Mouse (Mus musculus) heart, adult 11 months (tissue): ENCODE measurements around the gene Scfd2.

Experiments used
- DNase-seq: peaks from one replicate; pipeline ENCODE4 v3.0.0; 2022

The Scfd2 gene

DNA sequence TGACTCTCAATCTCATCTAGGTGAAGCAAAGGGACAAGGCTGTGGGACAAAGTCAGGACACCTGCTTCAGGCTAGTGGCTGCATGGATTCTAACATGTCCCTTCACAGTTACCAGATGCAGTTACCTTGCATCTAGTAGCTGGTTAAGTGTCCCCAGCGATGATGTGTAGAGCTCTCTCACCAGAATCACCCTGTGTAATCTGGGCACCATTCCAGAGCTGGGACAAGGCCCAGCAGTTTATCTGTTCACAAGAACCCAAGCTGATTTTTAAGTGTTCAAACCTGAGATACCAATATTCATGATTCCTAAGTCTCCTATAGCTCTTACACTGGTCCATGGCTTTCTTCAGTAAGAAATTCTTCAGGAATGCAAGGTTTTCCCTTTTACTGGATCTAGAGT, 264.4 kb downstream of the Scfd2 start:
- DNase-seq = no peak

GRCm38 (mm10) chr5:74266476-74266819, 265.1 kb downstream of the Scfd2 start:
- peak; percentile 87 for DNase-seq

- DNase-seq = peak; percentile 87
Measured at GRCm38 (mm10) chr5:74265601-74266475, 265.7 kb downstream of the Scfd2 start.

DNA sequence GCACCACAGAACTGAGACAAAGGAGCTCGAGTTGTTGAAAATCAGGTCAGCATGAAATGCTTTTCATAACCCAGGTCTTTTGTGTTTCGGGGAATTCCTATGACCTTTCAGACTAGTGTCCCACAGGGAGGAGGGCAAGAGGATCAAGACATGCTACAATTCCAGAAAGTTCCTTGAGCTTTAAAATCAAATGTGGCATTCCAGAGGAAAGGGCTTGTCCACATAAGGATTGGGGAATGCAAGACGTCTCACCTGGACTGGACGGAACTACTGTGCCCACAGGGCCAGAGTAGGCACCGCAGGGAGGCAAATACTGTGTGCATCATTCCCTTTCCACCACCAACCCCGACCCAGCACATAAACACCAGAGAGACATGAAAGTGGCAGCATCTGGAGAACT, 266.4 kb downstream of the Scfd2 start:
- DNase-seq = peak; percentile 74

GRCm38 (mm10) chr5:74264541-74264940, 267.0 kb downstream of the Scfd2 start:
- DNase-seq = peak; percentile 51

GRCm38 (mm10) chr5:74261016-74261415, 270.5 kb downstream of the Scfd2 start:
- DNase-seq = peak; percentile 63

- peak; percentile 93 for DNase-seq
Measured at GRCm38 (mm10) chr5:74260378-74260809, 271.2 kb downstream of the Scfd2 start.

DNA sequence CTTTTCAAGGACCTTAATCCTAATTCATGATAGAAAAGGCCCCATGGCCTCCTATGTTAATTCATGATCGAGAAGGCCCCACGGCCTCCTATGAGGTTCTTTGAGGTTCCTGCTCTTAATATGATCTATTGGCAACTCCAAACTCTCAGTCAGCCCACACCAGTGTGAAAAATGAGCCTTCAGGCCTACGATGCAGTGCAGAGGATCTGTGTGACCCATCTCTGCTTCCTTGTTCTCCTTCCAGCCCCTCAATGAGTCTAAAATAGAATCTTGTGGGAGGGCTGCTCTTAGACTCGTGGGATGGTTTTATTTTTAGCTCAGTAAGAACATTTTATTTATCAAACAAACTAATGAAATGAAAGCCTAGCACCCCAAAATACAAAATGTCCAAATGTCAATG, 274.9 kb downstream of the Scfd2 start:
- DNase-seq = no peak

GRCm38 (mm10) chr5:74254996-74255395, 276.6 kb downstream of the Scfd2 start:
- no peak for DNase-seq

- peak; percentile 88 for DNase-seq
Measured at GRCm38 (mm10) chr5:74253724-74254328, 277.7 kb downstream of the Scfd2 start.

GRCm38 (mm10) chr5:74252672-74253286, 278.8 kb downstream of the Scfd2 start:
- DNase-seq = peak; percentile 81

DNA sequence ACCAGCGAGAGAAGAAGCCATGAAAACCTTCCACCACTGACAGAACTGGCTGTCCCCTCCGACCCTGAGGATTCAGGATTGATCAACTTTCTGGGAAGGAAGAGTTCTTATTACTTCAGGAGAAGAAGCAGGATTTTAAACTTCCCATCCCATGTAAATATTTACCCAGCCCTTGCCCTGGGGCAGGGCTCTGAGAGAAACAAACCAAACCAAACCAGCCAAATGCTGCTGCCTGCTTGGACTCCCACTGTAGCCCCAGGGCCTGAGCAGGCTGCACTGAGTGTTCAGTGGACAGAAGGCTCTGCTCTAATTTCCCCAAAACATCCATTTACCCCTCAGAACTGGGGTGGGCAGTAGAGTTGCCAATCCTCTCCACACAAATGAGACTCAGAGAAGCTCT, 280.6 kb downstream of the Scfd2 start:
- DNase-seq = no peak

DNA sequence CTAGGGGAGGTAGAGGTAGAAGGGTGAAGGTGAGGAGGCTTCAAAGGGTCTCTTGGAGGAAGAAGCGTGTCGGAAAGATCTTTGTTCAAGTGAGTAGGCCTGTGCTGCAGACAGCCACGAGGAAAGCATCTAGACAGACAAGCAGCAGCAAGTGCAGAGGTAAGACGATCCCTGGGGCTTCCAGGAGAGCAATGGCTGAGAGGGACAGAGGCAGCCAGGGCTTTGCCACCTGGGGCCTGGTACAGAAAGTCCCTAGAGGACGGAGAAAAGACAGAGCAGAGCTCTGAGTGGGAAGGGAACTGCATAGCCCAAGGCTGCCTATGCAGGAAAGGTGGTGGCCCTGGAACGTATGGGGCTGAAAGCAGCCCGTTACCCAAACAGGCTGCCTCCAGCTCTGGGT, 281.3 kb downstream of the Scfd2 start:
- DNase-seq = peak; percentile 85

- DNase-seq = peak; percentile 84
Measured at GRCm38 (mm10) chr5:74249794-74250193, 281.8 kb downstream of the Scfd2 start.

GRCm38 (mm10) chr5:74246971-74247370, 284.6 kb downstream of the Scfd2 start:
- DNase-seq = no peak

DNA sequence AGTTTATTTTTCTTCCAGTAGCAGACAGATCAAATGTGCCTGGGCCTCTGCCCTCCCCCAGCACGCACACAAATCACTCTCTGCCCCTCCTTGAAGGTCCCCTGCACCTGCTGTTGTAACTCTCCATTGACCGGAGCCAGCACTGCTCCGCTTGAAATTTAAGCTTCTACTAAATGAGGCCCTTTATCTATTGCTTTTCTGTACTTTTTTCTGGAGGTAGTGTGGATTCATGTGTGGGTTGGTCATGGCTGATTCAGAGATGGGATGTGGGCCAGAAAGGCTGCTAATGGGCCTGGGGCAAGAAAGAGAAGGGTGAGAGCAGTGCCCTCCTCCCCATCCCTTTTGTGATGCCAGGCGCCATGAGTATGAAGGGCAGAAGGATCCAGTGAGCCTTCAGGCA, 285.1 kb downstream of the Scfd2 start:
- DNase-seq = peak; percentile 76

GRCm38 (mm10) chr5:74245641-74246145, 285.9 kb downstream of the Scfd2 start:
- peak; percentile 92 for DNase-seq

- DNase-seq = peak; percentile 86
Measured at GRCm38 (mm10) chr5:74244406-74245019, 287.0 kb downstream of the Scfd2 start.

GRCm38 (mm10) chr5:74242654-74243053, 288.9 kb downstream of the Scfd2 start:
- DNase-seq = no peak

DNA sequence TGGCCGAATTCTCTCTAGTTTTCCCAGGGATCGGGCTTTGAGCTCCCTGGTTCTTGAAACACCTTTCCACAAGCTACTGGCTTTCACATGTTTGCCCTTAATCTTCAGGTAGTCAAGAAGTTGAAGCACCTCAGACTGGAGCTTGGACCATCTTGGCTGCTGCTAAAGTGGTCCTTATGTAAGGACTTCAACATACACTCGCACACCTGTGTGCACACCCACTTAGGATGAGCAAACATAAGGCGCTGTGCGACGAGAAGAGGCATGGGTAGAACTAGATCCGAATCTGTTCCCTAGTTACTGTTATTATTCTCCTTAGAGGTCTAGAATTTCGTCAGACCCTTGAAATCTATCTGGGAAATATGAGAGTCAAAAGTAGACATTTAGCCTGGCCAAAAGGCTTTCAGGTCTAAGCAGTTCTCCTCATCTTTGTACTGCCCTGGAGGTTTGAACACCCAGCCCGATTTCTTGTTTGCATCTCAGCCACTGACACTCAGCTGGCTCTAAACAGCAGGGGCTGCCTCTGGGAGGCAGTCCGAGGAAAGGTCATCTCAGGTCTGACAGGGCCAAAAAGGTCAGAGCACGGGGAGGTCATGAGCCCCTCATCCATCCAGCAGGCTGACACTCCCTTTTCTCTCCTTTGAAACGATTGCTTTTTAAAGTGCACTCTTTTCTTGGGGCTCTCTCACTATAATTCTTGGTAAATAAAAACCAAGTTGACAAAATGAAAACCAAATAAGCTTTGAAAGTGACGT, 290.5 kb downstream of the Scfd2 start:
- DNase-seq = no peak

- no peak for DNase-seq
Measured at GRCm38 (mm10) chr5:74240298-74240697, 291.3 kb downstream of the Scfd2 start.

GRCm38 (mm10) chr5:74239369-74239768, 292.2 kb downstream of the Scfd2 start:
- no peak for DNase-seq

- DNase-seq = no peak
Measured at GRCm38 (mm10) chr5:74233808-74234207, 297.8 kb downstream of the Scfd2 start.
